Mouse (Mus musculus): ENCODE data around the gene Pgr.
A peak's percentile ranks its signal among the peaks of the same experiment; 100 is the strongest.

Gene Pgr

DNA sequence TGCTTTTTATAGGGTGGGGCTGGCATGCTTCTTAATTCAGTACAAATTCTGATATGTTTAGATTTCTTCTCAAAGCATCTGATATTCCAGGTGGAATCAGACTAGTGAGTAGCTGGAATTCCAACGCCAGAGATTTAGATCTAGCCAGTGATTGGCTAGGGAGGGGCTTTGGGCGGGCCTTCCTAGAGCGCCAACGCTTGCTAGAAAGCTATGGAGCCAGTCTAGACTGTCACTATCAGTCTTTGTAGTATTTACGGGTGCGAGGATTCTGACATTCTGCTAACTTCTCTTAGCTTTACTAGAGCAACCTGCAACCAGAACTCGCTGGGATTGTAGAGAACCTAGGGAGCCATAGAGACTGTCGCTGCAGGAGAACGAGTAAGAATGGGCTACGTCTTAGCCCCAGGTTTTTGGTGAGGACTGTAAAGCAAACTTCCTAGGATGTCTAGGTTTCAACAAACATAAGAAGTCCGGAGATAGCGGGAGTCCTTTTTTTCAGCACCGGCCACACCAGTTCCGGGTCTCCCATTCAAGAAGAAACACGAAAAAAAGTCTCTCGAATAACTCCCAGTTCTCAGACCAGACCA lies at the start of gene Pgr:
Gene Pgr (plus strand): TSS at position 218 of the 587 bp plus-strand sequence.
- no peak for DNase-seq (ENCODE audit: low spot score in 2 of 2)

DNA sequence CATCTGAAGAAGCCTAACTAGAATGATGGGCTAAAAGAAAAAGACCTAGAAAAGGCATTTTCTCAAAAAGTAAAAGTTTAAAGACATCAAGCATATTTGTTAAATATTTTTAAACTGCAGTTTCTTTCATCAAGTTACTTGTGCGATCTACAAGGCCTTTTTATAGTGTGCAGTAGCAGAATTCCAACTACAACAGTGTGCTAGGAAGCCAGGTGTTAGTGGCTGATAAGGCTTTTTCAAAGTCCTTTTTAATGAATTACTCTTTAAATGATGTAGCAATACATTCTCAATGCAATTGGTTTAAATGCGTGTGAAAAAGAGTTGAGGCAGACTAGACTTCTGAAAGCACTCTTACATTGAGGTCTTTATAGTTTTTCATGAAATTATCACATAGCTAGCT lies 42.2 kb upstream of the Pgr start:
- no peak for DNase-seq (ENCODE audit: low spot score in 2 of 2)

DNA sequence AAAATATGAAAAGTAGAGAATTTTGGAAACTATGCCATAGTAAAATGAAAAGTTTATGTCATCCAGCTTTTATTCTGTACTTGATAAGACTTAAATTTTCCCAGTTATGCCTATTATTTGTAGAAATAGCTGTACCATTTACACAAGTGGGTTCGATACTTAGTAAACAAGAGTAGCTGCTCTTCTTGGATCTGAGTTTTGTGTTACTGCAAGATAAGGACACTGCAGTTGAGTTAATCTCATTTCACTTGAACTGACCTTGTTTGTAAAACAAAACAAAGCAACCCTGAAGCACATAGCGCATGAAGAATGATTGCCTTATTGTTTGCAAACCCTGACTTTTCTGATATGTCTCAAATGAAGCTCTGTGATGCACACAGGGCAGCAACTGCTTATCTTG lies 31.1 kb upstream of the Pgr start:
- DNase-seq (ENCODE audit: low spot score in 2 of 2): no peak

DNA sequence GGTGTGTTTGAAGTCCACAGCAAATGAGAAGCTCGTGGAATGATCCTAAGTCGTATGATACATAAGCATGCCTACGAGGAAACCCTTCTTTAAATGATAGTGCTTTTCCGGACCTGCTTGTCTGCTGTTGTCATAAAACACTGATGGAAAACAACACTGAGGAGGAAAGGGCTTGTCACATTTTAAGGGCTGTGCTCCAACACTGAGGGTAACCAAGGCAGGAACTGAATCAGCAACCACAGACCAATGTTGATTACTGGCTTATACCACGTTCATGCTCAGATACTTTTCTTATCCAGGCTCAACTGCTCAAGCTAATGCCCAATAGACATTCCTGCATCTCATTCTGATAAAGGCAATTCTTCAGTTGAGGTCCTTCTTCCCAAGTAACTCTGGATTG lies 4.4 kb upstream of the Pgr start:
- DNase-seq (ENCODE audit: low spot score in 2 of 2): no peak

DNA sequence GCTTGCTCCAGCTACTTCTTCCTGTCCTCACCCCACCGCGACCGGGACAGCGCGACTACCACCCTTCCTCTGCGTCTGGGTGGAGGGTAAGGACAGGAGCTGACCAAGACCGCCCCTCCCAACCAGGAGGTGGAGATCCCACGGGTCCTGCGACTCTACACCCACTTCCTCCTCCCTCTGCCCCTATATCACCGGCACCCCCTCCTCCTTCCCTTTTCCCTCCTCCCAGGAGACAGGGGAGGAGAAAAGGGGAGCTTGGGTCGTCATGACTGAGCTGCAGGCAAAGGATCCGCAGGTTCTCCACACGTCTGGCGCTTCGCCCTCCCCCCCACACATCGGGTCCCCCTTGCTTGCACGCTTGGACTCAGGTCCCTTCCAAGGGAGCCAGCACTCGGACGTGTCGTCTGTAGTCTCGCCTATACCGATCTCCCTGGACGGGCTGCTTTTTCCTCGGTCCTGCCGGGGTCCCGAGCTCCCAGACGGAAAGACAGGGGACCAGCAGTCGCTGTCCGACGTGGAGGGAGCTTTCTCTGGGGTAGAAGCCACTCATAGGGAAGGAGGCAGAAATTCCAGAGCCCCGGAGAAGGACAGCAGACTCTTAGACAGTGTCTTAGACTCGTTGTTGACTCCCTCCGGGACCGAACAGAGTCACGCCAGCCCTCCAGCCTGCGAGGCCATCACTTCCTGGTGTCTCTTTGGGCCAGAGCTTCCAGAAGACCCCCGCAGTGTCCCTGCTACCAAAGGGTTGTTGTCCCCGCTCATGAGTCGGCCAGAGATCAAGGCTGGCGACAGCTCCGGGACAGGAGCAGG lies 775 bp downstream of the Pgr start:
- peak in 1 of 2 experiments; percentile 21 for DNase-seq (ENCODE audit: low spot score in 2 of 2)

DNA sequence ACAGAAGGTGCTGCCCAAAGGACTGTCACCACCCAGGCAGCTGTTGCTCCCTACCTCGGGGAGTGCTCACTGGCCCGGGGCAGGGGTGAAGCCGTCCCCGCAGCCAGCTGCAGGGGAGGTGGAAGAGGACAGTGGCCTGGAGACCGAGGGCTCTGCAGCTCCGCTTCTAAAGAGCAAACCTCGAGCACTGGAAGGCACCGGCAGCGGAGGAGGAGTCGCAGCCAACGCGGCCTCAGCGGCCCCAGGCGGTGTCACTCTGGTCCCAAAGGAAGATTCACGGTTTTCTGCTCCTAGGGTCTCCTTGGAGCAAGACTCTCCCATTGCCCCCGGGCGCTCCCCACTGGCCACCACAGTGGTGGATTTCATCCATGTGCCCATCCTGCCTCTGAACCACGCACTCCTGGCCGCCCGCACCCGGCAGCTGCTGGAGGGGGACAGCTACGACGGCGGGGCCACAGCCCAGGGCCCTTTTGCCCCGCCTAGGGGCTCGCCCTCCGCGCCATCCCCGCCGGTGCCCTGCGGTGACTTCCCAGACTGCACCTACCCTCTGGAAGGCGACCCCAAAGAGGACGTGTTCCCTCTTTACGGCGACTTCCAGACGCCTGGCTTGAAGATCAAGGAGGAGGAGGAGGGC lies 1.5 kb downstream of the Pgr start:
- peak in 1 of 2 experiments; percentile 29 for DNase-seq (ENCODE audit: low spot score in 2 of 2)

DNA sequence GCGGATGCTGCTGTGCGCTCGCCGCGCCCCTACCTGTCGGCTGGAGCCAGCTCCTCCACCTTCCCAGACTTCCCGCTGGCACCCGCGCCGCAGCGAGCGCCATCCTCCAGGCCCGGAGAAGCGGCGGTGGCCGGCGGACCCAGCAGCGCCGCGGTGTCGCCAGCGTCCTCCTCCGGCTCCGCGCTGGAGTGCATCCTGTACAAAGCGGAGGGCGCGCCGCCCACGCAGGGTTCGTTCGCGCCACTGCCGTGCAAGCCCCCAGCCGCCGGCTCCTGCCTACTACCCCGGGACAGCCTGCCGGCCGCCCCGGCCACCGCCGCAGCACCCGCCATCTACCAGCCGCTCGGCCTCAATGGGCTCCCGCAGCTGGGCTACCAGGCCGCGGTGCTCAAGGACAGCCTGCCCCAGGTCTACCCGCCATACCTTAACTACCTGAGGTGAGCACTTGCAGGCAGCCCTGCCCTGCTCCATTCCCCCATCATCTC lies 2.1 kb downstream of the Pgr start:
- peak in 1 of 2 experiments; percentile 3 for DNase-seq (ENCODE audit: low spot score in 2 of 2)

DNA sequence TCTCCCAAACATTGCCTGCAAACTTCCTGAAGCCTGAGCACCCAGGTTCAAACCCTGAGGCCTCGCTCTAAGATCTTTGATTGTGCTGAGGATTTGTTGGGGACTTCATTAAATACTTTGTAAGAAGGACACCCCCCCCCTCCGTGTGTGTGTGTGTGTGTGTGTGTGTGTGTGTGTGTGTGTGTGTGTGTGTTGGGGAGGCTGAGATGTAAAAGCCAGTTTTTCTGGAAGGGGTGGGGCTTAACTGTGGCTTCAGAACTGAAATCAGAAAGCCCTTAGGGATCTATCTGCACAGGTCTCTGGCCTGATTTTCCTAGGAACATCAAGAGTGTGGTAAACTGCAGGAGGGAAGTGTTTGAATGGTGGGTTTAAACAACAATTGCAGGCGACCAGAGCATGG lies 2.6 kb downstream of the Pgr start:
- no peak for DNase-seq (ENCODE audit: low spot score in 2 of 2)

DNA sequence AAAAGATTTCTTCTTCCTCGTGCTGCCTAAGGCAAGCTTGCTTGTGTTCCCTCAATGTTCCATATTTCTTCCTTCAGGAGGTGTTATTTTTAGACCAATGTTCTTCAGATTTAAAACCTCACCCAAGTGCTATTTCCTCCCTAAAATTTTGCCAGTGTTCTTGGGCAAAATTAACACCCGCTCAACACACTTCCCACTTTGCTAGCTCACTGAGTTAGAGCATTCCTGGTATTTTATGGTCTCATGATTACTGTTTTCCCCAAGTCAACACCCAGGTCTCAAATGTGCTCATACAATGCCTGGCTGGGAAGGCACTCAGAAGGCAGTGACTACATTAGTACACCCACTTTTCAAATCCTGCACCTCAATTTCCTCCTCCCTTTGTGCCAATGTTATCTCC lies 27.9 kb downstream of the Pgr start:
- no peak for DNase-seq (ENCODE audit: low spot score in 2 of 2)

DNA sequence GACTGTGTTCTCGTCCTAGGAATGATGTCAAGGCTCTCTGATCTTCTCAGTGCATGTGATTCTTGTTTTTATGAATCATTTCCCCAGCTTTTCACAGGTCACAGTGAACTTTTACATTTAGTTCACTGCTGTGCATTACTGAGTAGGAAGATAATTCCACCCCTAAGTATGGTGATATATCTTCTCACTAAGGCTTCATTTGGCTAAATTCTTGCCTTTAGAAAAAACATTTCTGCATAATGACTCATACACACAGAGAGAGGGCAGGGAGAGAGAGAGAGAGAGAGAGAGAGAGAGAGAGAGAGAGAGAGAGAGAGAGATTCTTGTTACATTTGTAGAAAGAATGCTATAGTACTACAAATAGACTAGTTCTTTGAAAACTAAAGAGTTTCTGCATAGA lies 38.1 kb downstream of the Pgr start:
- DNase-seq (ENCODE audit: low spot score in 2 of 2): no peak

DNA sequence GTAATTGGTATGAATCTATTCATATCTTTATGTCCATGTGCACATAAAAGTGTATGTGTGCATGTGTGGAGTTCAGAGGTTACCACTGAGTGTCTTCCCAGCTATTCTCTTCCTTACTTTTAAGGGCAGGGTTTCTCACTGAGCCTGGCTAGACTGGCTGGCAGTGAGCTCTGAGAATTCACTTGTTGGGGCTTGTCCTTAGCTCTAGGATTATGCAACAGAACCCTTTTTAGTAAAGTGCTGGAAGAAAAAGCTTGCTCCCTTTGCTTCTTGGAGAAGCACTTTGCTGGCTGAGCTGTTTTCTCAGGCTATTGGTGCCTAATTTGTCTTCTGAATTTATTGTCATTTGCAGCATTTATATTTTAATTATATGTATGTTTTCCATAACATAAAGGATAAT lies 53.7 kb downstream of the Pgr start:
- no peak for DNase-seq (ENCODE audit: low spot score in 2 of 2)

DNA sequence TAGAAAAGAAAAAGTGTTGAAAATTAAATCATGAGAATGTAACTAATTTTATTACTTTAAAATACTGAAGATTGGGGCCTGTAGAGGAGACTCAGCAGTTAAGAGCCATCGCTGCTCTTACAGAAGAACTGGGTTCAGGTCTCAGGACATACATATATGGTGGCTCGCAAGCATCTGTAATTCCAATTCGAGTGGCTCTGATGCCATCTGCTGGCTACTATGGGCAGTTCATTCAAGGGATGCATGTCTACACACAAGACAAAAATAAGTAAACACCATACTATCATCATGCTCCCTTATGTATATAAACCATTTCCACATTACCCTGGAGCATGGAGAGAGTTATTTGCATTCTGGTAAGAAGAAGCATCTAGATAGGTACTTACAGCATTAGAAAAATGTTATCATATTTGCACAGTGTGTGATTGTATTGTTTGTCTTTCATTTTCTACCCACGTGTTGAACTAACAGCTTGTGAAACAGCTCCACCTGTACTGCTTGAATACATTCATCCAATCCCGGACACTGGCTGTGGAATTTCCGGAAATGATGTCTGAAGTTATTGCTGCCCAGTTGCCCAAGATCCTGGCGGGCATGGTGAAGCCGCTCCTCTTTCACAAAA lies 65.0 kb downstream of the Pgr start:
- DNase-seq (ENCODE audit: low spot score in 2 of 2): peak in 1 of 2 experiments; percentile 6

DNA sequence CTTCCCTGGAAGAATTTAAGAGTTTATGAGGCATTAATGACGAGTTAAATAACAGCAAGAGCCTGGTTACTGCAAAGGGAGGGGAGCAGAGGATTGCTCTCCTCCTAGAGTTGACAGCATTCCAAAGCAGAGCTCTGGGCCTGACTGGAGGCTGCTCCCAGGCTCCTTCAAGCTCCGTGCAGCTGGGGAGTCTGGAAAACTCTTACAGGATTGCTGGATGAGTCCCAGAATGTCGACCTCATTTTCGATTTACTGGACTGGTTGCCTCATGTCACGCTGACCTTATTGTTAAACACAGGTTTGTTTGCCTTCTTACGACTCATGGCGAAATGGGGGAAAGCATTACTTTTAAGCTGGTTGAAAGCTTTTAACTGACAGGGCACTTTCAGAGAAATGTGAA lies 70.6 kb downstream of the Pgr start:
- DNase-seq (ENCODE audit: low spot score in 2 of 2): peak; percentile 2 to 15

DNA sequence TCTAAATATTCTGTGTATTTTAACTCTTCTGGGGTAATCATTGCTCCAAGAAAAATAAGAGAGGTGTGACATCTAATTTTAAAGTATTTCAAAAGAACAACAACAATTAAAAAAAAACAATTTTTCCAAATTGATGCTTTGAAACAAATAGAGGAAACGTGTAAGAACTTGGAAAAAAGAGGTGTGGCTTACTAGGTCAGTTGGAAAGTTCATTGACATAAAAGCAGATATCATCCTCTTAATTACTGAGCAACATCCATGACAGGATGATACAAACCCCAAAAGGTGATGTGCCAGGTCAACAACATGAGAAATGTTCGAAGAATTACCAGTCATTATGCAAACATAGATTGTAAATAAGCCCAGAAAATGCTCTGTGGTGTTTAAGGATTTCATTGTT lies 71.9 kb downstream of the Pgr start, which contains the start of gene Gm16485:
Gene Gm16485 (plus strand): TSS at position 301 of the 400 bp plus-strand sequence.
- no peak for DNase-seq (ENCODE audit: low spot score in 2 of 2)

DNA sequence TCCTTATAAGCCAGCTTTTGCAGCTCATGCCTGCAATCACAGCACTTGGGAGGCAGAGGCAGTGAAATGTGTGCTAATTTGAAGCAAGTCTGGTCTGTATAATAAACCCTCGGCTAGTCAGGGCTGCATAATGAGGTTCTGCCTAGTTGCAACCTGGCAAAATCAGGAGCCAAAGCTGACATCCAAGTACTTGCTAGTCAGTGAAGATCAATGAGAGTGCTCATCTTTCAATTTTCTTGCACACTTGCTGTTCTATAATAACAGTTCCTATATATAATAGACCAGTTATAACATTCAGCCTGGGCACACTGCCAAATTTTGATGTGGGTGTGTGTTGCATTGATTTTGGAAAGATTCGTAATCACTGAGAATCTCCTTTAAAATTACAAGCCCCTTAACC lies 78.1 kb downstream of the Pgr start:
- DNase-seq (ENCODE audit: low spot score in 2 of 2): no peak

DNA sequence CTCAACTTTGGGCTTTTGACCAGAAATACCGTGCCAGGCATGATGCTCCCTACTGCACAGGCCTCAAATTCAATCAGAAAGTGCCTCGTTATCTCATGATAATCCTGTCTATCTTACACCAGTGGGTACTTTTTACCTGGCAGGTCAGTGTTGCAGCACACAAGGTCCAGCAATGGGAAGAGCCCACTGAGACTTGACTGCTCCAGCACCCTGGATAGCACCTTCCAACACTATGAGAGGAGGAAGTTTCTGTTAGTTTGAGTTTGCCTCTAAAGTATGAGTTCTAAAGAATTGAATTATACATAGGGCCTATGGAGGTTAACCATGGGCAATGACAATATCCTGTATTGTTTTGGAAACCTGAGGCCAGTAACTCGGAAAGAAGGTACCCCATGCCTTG lies 82.7 kb downstream of the Pgr start:
- no peak for DNase-seq (ENCODE audit: low spot score in 2 of 2)

DNA sequence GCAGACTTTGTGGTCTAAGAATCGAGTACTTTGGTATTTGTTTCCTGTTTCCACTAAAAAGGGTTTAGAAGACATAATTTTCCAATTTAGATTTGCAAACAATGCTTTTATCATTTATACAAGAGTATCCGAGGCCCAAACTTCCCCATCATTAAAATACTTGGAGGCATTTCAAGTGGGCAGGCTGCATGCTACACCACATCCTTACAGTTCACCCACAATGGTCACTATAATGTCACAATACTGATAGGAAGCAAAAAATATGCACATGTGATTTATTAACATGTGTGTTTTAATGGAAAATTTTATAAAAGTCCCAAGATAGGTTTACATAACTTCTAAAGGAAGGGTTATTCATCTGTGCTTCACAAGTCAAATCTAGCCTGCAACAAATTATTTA lies 96.9 kb downstream of the Pgr start:
- DNase-seq (ENCODE audit: low spot score in 2 of 2): no peak

DNA sequence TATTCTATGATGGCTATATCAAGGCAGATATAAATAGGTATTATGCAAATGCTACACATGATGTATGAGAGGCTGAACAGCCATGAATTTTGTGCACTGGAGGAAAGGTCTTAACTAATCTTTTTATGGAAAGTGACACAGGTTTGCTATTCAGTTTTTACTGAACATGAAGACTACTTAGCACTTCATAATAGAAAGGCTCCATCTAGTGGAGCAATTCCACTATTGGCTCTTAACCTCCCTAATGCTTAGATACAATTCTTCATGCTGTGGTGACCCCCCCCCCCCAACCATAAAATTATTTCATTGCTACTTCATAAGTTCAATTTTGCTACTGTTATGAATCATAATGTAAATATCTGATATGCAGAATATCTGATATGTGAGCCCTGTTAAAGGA lies 101.5 kb downstream of the Pgr start:
- no peak for DNase-seq (ENCODE audit: low spot score in 2 of 2)

DNA sequence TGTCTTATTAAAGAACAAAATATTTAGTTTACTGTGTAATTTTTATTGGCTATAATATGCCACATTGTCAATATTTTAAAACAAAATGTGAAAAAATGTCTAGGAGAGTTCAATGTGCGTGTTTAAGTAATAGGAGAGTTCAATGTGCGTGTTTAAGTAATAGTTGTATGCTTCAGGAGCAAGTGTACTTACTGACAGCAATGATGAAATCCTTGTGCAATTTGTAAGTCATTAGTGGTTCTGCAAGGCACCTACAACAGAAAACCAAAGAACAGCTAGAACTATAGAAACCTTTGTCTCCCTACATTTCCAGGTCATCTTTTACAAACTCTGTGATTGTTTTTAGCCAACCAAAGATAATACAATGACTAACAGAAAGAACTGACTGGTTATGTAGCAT lies 115.5 kb downstream of the Pgr start:
- no peak for DNase-seq (ENCODE audit: low spot score in 2 of 2)

Measured in urinary bladder, adult 18-20 months (tissue).